Mouse (Mus musculus): ENCODE results near the gene Kcnn1.
A peak's percentile ranks its signal among the peaks of the same experiment; 100 is the strongest.
"Not testable (repeated sequence)": the region's sequence is repeated elsewhere in the genome, so short reads cannot be mapped to it uniquely, and the experiment has no call there.

The Kcnn1 gene

DNA sequence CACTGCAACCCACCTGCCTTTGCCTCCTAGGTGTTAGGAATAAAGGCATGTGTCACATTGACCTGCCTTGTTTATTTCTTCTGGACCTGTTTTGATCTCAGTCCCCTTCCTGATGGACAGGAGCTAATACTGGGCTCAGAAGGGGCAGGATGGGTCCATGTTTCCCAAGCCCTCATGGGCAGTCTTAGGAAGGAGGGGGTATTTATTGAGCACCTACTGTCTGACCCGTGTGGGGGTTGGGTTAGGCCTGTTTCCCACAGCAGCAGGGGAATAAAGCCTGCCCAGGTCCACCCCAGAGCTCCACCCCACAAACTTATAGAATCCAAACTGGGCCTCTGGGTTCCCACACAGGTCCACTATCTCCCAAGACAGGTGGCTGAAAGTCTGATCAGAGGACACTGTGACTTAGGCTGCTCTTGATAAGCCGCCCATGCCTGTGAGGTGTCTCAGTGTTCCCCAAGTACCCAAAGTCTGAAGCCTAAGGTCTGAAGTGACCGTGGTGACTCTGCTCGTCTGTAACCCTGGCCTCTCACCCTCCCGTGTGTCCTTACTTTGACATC lies 19.8 kb downstream of the Kcnn1 start:
- DNase-seq (ENCODE audit: low read depth, low spot score): no peak

DNA sequence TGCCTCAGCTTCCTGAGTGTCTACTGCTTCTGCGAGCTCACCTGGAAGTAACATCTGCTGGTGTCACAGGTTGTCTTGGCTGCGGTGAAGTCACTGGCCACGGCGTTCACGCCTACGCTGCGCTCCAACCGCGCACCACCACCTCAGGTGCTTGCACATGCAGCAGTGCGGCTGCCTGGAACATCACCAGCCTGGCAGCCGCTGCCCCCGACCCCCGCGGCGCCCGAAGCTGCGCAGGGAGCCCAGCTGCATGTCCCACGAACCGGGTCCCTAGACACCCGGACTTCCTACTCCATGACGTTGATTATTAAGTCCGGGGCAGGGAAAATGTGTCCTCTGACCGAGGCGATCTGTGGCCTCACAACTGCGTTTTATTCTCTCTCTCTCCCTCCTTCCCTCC lies 20.6 kb downstream of the Kcnn1 start:
- no peak for DNase-seq (ENCODE audit: low read depth, low spot score)

DNA sequence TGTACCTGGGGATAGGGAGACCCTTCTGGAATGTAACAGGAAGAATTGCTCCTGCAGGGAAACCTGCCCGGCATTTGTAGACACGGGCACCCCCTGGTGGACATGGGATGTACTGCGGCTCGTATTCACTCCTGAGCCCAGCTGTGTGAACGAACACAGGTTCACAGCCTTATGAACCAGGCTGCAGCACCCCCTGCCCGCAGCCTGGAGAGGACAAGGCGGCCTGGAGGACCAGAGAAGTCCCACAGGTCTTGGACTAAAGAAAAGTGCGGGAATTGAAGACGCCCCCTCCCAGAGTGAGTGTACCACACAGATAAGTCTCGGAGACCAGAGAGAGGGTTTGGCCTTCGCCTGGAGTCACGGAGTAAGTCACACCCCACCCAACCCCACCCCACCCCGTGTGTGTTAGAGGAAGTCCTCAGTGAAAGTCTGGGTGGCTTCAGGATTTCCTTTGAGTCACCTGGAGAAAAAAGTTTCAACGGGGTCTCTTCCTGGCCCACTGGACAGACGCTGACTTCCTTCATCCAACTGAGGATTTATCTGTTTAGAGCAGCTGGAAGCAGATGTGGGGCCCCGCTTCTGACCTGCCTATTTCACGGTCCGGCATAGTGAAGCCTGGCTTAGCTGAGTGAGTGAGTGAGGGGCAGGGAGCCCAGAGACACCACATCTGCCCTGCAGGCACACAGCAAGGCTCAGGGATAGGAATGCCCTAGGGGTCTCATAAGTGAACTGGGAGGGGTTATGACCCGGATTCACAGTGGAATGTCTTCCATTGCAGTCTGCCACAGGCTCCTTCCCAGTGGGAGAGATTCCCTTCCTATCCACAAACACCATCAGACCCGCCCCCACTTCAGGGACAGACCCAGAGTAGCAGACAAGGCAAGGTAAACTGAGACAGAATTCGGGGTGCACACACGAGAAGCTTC lies 21.6 kb downstream of the Kcnn1 start:
- DNase-seq (ENCODE audit: low read depth, low spot score): peak; percentile 90

DNA sequence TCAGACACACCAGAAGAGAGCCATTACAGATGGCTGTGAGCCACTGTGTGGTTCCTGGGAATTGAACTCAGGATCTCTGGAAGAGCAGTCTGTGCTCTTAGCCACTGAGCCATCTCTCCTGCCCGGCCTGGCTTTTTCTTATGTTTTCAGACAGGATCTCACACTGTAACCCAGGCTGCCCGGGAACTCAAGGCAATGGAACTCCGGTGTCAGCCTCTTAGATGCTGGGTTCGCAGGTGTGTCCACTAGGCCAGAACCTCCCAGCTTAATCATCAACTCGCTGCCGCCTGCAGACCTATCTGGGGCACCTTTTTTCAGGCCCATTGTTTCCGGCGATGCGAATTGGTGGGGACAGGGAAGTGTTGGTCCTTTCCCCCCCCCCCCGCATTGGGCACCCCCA lies 22.5 kb downstream of the Kcnn1 start:
- no peak for DNase-seq (ENCODE audit: low read depth, low spot score)

DNA sequence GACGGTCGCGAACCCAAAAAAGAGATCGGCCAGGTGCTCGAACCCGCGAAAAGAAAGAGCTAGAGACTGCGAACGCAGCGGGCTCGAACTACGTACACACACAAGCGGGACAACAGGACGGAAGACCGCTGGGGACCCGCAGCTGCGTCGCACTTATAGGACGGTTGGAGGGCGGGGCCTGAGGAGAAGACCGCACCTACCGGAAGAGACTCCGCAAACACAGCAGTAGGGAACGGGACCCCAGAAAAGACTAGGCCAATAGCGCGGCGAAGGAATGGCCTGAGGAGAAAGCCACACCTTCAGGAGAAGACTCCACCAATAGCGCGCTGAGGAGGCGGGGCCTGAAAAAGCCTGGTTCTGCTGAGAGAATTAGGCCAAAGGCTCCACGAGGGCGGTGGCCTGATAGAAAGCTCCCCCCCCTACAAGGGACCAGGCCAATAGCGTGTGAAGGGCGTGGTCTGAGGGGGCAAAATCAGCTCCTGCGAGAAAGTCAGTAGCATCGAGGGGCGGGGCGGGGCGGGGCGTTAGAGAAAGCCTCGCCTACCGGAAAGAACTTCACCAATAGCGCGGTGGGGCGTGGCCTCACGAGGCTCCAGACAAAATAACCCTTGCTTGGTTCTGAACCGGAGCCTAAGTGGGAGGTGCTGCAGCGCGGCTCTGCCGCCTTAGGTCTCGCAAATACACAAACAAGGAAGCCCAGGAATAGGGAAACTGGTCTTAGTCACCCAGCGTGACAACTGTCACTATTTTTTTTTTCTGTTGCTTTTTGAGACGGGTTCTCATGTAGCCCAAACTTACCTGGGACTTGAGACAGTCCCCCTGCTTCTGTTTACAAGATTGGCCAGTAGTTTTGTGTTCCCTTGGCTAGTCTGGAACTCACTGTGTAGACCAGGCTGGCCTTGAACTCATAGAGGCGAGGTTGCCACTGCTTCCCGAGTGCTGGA lies 23.4 kb downstream of the Kcnn1 start, which contains the start of gene Arrdc2:
Gene Arrdc2, minus strand, starts transcription at position 313 of the 944 bp plus-strand sequence.
- DNase-seq (ENCODE audit: low read depth, low spot score): peak; percentile 99

DNA sequence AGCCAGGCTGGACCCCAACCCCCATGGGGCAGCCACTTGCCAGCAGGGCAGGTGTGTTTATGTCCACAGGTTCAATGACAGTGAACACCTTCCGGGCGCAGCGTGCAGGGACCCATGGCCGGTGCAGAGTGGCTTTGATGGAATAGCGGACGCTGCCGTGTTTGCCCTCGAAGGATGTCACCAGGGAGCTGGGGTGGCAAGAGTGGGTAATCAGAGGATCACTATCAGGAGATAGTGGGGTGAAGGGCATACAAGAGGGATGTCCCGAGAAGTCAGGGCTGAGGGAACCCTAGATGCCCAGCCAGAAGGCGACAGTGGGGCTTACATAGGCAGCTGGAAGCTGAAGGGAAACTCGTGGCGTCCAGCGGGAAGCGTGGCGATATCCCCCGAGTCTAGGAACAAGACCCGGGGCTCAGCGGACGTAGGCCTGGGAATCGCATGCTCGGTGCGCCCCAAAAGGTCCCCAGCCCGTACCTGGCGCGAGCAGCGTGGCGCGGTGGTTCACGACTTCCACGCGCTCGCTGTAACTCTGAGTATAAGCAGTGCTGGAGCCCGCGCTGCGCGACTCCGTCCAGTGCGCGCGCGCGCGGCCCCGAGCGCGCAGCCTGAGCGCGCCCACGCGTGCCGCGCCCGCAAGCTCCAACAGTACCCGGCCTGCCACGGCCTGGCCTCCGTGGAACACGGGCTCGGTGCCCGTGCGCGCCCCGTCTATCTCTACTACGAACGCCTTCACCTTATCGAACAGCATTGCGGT lies 24.2 kb downstream of the Kcnn1 start:
- no peak for DNase-seq (ENCODE audit: low read depth, low spot score)

DNA sequence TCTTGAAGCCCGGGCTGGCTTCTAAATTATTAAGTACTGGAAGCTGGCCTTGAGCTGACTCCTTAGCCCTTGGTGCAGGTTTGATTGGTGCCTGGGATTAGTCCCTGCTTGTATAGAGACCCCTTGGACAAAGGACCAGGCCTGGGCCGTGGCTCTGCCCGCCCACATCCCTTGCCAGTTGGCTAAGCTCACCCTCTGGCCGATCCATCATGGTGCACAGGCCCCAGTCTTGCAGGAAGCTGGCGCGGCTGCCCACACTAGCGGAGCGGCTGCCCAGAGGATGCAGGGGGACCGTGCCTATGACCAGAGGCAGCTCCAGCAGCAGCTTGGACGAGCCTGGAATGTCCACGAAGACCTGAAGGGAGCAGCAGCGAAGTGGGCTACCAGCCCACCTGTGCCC lies 26.4 kb downstream of the Kcnn1 start:
- no peak for DNase-seq (ENCODE audit: low read depth, low spot score)

DNA sequence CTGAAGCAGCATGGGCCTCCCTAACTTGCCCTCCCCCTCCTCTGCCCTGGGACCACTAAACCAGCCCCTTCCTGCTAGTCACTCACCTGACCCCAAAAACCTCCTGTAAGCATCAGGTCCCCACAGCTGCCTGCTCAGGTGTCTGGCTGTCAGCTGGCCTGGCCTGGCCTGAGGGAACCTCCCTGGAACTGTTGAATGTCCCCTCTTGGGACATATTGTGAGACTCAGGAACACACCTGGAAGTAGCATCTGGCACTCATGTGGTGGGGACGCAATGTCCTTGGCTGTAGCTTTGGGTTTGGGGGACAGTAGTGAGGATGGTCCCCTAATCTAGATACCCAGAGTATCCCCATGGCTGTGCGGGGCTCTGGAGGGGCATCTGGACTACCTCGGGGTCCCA lies 29.0 kb downstream of the Kcnn1 start:
- DNase-seq (ENCODE audit: low read depth, low spot score): no peak

DNA sequence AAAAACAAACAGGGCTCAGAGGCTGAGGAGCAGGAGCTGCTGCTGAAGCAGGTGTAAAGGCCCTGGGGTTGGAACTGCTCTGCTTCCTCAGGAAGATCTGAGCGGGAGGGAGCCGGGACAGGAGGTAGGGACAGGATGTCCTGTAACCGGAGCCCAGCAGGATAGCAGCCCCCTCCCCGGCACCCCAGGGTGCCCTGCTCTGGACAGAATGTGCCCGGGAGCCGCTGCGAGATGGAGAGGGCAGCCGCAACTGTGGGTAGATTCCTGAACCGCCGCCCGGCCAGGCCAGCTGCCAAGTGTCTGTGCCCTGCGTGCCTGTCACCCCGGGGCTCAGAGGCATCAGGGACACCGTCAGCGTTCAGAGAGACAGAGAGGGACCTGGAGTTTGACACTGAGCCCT lies 29.5 kb downstream of the Kcnn1 start:
- no peak for DNase-seq (ENCODE audit: low read depth, low spot score)

DNA sequence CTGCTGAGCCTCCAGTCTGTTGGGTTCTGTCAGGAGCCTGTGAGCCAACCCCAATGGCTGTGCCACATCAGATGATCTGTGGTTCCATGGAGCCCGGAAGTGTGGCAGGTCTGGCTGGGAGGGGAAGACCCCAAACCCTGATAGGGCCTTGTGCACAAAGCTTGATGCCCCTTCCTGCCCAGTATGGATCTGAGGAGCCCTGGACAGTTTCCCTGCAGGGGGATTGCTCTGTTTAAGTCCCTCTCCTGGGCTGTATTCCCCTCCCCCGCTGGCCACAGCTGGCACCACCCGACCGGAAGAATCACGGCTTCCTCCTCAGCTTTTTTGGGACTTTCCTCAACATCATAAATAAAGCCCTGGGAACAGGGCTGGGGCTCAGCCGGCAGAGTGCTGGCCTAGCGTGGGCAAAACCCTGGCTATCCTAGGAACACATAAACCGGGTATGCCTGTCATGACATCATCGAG lies 30.0 kb downstream of the Kcnn1 start:
- peak; percentile 65 for DNase-seq (ENCODE audit: low read depth, low spot score)

DNA sequence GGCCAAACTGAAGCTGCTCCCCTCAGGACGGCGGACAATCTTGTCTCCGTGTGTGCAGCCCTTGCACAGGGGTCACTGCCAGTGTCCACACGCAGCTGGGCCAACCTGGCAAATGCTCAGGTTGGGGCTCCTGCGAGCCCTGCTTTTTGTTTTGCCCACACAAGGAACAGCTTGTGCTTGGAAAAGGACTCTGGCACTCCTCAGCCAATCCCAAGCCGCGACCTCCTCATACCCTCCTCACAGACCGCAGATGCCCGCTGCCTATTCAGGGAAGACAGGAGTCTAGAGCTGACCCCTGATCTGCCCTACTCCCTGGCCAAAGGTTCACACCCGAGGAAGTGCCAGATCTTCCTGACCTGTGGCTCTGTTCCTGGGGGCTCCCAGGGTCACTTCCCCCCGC lies 30.7 kb downstream of the Kcnn1 start:
- DNase-seq (ENCODE audit: low read depth, low spot score): no peak

DNA sequence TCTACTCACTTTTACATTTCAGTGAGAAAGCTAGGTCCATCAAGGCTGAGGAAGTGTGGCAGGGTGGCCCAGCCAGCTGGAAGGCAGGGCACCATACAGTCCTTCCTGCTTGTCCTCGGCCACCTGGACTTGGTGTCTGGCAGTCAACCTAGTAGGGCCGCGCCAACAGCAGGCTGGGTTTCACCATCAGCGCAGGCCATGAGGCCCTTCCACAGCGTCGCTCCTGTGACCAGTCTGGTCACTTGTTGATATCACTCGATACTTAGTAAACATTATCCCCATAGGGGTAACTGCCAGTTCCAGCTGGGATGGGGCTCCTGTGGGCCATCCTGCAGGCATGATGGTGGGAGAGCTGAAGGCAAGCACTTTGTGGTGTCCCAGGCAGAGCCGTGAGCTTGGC lies 31.5 kb downstream of the Kcnn1 start:
- no peak for DNase-seq (ENCODE audit: low read depth, low spot score)

DNA sequence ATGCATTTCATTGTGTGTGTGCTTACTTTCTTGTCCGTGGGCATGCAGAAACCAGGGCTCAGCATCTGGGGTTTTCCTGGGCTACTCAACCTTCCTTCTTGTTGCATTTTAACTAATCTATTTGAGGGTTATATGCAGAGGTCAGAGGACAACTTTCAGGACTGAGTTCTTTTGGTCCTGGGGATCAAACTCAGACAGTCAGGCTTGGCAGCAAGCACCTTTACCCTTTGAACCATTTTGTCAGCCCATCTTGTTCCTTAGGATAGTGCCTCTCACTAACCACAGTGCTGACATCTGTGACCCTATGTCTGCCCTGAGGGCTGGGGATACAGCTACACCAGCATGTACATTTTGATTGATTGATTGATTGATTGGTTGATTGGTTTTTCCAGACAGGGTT lies 35.3 kb downstream of the Kcnn1 start:
- no peak for DNase-seq (ENCODE audit: low read depth, low spot score)

DNA sequence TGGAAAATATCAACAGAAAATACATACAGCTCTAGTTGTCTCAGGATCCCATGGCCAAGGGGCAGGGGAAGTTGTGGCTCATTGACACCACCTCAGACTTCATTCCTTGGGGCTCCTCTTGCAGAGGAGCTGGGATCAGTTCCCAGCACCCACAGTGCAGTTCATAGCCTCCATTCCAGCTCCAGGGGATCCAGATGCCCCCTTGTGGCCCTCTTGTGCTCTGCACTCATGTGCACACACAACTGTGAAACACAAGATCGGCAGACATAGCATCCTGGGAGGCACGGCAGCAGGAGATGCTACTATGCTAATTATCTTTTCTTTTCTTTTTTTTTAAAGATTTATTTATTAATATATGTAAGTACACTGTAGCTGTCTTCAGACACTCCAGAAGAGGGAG lies 36.0 kb downstream of the Kcnn1 start:
- DNase-seq (ENCODE audit: low read depth, low spot score): peak; percentile 36

DNA sequence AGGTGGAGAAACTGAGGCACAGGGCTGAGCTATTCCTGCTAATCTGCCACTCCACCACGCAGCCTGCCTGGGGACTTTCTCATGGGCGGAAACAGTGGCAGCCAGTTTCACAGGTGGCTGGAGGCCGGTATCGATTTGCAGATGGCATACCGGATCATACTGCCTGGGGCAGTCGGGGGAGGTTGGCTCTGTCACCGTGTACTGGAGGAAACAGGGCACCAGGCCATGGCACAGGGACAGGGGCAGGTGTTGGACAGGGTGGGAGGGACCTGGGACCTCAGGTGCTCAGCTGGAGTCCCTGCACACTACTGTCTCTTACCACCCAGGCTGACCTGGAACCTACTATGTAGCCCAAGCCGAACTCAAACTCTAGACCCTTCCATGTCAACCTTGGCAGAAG lies 37.2 kb downstream of the Kcnn1 start:
- DNase-seq (ENCODE audit: low read depth, low spot score): no peak

DNA sequence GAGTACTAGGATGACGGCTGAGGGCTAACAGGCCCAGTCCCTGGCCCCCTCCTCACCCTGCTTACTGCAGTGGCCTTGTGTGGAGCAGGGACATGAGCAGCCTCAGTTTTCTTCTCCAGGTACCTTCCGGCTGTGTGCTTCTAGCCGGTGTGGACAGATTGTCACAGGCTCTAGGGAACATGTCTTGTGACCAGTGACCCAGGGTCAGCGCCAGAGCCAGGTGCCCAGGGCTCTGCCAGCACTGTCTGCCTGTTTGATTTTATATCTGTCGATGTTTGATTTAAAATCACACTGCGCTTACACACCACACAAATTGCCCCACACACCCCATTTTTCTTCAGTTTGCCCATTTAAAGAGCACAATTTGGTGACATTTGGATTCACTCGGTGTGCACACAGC lies 39.3 kb downstream of the Kcnn1 start:
- DNase-seq (ENCODE audit: low read depth, low spot score): no peak

DNA sequence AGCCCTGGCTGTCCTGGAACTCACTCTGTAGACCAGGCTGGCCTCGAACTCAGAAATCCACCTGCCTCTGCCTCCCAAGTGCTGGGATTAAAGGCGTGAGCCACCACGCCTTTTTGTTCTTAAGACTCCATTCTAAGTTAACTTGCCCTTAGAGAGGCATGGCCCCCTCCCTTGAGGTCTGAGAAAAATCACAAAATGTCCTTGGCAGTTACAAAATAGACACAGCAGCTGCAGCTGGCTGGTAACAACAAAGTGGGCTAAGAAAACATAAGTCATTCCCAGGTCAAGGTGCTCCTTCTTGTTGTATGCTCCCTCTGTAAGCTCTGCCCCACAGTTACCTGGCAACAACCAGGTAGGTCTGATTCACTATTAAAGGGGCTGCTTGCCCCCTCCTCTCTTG lies 40.5 kb downstream of the Kcnn1 start:
- DNase-seq (ENCODE audit: low read depth, low spot score): not testable (repeated sequence)

DNA sequence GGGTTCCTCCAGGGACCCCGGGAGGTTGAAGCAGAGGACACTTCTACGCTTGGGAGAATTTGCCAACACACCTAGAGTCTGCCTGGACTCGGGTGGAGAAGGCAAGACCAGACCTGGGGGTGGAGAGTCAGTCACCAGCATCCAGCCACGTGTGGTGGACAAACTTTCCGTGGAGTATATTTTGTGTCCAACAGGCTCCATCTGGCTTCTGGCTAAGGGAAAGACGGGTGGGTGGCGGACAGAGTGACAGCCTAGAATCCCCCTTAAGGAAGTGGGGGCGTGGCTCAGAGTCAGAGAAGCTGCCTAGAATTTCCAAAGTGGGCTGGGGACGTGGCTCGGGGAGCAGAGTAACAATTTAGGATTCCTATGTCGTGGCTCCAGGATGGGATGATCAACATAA lies 41.1 kb downstream of the Kcnn1 start:
- no peak for DNase-seq (ENCODE audit: low read depth, low spot score)

DNA sequence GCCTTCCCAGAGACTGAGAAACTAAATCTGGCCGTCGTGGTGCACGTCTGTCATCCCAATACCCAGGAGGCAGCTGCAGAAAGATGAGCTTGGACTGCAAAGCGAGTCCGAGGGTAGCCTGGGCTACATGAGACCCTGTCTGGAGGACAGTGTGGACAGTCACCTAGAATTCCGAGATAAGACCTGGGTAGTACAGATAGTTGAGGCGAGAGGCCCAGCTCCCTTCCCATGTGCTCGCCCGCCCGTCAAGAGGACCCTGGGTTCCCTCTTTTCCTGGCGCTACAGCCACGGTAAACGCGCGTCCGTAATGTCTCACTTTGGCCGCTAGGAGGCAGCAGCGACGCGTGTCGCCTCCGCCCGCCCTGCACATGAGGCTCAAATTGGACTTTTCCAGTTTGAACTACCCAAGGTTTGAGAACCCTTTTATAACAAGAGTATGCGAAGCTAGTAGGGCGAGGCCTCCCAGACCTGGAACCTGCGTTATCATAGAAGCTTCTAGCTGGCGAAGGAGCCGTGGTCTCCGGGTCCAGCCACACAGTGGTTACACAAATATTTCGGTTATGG lies 41.6 kb downstream of the Kcnn1 start:
- DNase-seq (ENCODE audit: low read depth, low spot score): peak; percentile 85

DNA sequence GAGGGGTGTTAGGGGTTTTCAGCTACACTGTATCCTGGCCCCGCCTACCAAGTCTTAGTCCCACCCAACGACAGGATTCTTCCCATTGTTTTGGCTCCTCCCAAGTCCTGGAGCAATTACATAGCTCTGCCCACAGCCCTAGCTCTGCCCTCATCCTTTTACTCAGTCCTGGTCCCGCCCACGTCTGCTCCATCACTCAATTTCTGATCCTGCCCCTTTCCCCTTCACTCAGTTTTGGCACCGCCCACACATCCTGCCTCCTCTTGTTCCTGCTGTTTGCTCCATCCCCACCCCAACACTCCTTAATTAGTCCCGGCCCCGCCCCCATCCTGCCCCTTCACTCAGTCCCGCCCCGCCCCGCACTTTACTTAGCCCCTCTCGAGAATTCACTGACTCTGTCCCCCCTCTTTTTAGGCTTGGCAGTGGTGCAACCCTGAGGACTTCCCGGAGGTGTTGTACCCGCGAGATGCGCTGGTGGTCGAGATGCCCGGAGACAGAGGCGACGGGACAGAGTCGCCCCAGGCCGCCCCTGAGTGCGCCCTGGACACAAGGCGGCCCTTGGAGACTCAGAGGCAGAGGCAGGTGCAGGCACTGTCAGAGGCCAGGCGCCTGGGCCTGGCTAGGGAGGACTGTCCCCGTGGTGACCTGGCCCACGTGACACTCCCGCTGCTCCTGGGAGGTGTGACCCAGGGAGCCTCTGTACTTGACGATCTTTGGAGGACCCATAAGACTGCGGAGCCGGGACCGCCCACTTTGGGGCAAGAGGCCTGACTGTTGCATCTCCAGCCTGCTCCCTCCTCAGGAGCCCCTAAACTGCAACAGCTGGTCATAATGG lies 42.7 kb downstream of the Kcnn1 start:
- no peak for DNase-seq (ENCODE audit: low read depth, low spot score)

All from CD4-positive, CD25-positive, alpha-beta regulatory T cell, adult 2 months (primary cell).